Mouse (Mus musculus) spleen, postnatal 36 days (tissue): ENCODE results near the gene Cep135.

Experiments
- DNase-seq, 2 experiments: peaks; one replicate each; pipeline ENCODE4 v3.0.0; 2022; ENCODE audit warnings: low spot score in 2 of 2, mixed read lengths in 1 of 2

The Cep135 gene

DNA sequence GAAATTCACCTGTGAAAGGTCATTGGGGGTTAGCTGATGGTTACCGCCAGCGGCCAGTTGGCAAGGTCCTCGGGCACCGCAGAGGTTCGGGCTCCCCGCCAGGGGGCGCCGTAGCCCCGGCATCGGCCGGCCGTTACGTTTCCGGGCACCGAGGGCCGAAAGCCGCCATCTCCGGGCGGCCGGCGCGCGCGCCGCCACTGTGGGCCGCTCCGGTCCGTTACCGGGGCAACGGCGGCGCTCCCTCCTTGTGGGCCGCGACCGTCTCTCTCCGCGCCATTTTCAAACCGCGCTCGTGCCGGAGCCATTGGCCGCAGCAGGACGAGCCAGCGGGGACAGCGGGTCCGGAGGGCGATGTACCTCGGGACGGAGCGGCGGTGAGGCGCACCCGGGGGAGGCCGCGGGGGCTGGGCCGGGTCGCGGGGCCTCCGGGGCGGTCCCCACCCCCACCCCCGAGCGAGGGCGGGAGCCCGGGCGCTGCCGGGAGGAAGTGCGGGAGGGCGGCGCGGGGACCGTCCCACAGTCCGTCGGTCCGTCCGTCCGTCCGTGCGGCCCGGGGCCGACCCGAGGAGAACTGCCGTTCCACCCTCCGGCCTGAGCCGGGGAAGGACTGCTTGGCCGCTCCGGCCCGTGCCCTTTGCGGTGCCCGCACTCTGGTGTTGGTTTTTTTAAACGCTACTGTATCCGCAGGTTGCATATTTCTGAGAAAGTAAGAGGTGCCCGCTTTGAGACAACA, at the start of gene Cep135:
Gene Cep135, plus strand, starts transcription at position 148 of the 733 bp plus-strand sequence.
- peak; percentile 84 for DNase-seq

DNA sequence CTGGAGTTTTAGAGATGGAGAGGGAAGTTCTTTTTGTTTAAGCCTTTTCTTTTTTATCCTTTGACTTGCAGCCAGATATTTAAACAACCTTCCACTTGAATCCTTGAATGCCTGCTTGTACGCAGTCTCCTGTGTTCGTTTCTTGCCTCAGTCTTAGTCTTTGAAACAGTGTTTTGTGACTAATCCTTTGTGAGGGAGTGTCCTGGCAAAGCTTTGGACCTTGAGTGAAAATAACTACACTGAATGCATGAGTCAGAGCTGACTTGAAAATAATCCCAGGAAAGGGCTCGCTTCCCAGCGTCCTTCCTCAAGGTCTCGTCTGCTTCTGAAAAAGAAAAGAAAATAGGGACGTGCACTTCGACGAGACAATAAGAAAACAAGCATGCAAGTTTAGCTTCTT, 48.3 kb upstream of the Cep135 start:
- DNase-seq, result no peak

DNA sequence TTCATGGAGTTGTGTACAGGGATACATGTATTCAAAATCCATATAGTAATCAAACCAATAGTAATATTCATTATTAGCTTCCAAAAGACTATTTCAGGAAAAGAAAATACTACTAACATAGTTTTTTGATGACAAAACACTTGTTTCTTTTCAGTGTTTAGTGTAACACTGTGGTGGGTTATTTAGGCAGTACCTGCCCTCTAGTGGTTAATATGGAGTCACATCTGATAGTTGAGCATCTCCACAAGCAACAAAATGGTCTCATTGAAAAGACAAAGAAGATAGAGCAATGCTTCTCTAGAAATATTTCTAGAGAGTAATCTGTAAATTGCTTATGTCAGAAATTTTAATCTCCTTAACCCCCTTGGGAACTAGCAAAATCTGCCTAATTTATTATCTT, 47.7 kb upstream of the Cep135 start:
- no peak for DNase-seq

DNA sequence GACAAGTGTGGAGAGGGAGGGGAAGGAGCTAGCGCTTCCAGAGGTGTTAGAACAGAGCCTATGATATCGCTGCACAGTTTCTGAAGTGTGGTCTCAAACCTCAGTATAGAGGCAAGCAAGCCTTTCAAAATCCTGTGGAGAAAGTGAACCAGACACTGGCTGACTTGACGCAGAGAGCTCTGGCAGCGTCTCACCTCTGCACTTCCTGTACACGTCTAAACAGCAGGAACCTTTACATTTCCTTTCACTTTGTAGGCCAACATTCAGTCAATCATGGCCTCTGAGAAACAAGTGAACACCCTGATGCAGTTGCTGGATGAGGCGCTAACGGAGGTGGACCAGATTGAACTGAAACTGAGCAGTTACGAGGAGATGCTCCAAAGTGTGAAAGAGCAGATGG, 45.3 kb upstream of the Cep135 start:
- DNase-seq, result no peak

DNA sequence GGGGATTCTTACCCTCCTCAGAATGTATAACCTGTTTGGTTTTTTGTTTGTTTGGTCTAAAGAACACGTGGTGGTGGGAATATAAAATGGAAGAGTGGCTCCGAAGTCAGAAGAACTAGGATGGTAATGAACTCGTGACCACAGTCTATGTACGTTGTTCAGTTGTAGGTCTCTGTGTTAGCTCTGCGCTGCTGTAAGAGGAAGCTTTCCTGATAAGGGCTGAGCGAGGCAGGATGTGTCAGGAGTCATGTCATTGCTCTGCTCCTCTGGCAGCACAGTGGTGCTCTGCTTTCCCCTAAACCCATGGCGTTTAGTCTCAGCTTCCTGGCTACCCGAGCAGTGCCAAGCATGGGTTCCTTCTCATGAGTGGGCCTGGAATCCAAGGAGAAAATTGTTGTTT, 38.1 kb upstream of the Cep135 start:
- DNase-seq, result no peak

DNA sequence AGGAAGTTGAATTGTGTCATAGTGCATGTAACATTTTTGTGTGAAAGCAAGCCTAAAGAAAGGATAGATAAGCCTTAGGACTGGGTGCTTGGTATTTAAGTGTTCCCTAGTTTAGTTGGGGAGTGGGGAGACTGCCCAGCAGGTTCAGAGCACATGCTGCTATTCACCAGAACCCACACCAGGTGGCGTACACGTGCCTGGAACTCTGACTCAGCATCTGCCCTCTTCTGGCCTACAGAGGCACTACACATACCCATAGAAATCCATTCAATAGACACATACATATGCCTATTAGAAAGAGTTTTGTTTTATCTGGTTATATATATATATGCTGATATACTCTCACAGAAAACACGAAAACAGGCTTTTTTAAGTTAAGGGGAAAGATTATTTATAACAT, 23.2 kb upstream of the Cep135 start:
- peak; percentile 62 to 64 for DNase-seq

DNA sequence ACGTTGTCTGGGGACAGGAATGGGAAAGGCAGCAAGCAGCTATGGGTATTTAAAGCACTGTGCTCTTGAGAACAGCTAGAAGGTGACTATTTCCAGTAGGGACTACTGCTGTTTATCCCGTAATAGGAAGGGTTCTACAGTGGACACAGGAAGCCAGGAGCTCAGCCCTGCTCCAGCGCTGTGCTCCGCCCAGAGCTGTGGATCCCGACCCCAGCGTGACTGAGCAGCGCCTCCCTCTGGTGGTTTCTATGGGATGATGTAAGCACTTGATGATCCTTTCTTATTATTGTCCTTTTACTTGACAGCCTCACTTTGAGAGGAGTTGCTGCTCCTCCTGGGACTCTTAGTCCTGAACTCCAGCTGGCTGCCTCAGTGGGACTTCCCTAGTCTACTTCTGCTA, 14.2 kb upstream of the Cep135 start:
- no peak for DNase-seq

DNA sequence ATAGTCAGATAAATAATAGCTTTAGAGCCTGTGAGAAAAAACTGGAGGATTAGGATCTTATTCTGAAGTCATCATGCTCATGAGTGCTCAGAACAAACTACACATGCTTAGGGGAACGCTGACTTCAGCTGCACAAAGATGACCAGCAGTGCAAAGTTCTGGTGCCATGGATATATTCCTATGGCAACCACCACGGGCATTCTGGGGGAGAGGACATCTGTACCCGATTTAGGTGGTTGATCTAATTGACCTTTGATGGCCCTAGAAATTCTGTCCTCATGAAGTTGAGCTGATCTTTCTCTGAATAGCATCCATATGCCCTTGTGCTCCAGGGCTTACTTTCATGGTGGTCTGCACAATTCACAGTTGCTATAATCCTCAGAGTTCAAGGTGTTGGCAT, 11.5 kb upstream of the Cep135 start:
- DNase-seq, result no peak

DNA sequence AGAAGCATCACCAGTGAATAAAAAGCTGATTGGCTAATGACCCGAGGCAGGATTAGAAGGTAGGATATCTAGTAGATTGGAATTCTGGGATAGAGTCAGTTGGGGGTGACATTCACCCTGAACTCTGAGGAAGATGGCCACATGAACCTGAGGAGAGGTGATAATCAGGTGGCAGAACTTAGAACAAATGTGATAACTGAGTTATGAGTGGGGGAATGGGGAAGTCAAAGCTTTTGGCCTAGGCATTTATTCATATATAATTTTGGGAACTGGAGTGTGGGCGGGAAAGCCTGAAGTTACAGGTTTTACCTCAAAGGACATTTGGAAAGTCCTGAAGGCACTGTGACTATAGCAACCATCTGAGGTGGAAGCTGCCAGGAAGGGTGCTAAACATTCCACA, 3.1 kb upstream of the Cep135 start:
- no peak for DNase-seq

DNA sequence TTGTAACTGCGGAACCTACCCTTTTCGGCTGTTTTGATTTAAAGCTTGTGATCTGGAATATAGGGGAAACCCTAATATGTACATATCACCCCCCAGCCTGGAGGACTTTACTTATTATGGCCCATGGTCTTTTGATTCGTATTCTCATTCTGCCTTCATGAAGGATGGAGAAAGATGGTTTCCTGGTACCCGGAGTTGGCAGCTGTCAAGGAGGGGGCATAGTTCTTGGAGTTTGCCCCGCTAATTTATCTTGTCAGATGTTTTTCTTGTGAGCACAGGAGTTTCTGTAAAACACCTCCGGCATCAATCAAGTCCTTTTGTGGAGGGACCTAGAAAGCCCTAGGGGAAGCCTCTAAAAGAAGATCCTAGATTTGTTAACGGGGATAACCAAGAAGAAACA, 813 bp downstream of the Cep135 start:
- DNase-seq, result no peak

DNA sequence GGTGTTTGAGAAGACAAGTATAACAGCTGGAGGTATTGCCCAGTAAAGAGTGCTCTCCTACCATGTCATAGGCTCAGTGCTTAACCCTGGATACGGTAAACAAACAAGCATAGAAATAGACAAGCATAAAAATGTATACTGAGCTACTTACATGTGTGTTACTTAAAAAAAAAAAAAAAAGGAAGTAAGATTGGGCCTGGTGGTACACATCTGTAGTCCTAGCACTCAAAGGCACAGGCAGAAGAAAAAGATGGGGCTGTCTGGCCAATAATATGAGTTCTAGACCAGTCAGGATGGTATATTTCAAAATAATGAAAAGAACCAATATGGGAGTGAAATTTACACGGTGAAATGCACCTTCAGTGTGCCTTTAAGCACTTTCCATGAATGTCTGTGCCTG, 1.5 kb downstream of the Cep135 start:
- no peak for DNase-seq

DNA sequence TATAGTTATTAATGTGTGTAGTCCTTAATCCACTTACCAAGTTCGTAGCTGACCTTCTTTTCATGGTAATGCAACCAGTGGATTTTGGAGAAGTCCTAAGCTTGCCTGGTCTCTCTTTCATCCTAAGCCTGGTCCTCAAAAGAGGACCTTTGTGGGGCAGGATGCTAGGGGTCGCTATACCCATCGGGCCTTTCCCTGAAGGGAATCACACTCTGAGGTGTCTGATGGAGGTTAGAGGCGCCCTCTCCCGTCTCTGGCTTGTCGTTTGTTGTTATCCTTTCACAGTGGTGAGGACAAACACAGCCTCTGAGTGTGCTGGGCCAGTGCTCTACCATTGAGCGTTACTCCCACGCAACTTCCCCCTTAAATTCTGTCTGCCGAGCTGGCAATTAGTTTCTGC, 3.4 kb downstream of the Cep135 start:
- no peak for DNase-seq

DNA sequence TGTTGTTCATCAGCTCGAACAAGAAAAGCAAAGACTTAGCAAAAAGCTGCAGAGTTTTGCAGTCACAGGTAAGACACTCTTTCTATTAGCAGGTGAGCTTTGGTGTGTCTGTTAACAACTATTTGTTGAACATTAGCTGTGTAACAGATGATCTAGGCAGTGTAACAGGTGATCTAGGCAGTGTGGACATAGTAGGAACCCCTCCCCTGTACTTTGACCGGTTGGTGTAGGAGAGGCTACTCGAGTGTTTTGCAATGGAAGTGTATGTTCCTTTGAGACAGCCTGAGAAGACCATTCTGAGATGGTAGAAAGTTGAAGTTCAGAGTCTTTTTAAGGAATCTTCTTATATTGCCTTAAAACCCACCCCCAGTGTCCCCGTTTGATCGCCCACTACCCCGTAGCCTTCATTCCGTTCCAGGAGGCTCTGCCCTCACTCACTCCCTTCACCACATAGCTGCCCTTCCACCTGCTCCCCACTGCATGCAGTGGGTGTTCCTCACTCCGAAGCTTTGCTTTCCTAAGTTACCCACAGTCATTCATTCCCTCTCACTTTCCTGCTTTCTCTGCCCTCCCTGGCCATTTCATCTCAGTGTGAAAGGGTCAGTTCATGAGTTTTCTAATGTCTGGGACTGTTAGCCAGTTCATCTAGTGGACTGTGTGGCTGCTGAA, 21.3 kb downstream of the Cep135 start:
- DNase-seq, result no peak

DNA sequence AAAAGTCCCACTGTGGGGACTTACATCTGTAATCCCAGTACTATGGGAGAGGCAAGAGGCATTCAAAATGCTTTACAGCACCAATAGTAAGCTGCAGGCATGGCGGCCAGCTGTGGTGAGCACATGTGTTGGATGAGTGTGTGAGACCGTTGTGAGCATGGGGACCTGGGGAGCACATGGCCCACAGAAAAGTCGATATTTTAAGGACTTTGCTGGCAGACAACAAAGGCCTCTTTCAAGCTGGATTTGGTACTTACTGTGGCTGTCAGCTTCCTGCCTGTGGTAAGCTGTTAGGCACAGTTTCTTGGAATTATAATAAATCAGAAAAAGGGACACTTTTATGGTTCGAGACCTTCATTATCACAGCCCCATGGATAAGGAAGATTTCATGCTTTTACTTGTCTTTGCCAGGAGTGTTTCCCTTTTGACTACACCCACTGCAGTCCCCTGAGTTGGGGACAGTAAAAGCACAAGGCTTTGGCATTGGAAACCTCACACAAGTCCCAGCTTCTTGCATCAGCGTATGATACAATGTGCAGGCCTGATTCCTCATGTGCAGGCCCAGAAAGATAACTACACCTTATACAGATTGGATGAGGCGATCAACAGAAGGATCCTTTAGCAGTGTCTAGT, 24.5 kb downstream of the Cep135 start:
- DNase-seq, result no peak

DNA sequence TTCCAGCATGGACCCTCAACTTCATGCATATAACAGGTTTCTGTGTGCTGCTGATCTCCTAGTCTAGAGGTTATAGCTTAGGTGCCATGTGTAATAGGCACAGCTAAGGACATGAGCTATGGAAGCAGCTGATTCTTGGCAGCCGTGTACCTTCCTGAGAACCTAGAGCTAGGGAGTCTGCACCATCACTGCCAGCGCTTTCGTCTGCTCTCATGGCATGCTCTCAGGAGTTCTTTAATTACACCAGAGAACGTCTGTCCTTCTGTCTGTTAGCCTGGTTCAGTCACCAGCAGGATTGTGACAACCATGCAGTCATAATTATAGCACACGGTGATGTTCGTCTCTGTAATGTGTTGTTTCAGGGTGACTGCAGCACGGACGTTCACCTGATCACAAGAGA, 26.8 kb downstream of the Cep135 start:
- DNase-seq, result no peak

DNA sequence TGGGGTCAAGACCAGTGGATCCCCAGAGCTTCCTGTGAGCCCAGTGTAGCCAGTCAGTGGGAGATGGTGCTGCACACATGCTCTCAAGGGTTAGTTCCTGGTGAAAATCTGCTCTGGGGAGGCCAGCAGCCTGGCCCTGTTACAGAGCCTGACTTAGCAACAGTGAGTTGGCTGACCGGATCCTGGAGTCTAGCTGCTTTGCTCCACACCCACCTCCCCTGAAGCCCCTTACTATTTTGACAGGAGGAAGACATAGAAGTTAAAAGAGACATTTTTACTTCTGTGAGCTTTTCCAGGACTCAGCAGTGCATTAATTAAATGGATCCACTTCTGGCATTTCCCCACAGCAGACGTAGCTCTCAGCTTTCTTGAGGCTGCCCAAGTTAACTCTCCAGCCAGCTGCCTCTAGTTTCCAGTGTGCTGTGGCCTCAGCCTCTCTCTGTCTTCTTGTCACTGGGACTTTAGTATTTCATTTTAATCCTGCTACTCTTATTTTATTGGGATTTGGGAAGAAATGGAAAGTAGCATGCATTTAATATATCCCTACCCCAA, 27.8 kb downstream of the Cep135 start:
- DNase-seq, result no peak

DNA sequence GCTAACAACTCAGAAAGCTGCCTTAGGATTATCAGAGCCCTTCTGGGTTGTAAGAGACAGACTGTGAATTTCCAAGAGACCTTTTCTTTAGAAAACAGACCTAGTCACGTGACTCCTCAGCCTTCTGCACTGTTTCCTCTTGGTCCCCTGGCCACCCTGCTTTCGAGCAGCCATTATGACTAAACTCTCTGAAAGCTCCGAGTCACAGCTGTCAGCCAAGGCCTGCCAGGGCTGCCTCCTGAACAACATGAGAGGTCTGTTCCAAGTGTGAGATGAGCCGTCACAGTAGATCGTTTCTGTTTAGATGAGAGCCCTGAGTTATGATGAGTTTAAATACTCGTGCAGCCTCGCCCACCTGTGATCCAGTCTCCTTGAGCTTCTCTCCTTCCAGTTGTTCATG, 30.3 kb downstream of the Cep135 start:
- no peak for DNase-seq

DNA sequence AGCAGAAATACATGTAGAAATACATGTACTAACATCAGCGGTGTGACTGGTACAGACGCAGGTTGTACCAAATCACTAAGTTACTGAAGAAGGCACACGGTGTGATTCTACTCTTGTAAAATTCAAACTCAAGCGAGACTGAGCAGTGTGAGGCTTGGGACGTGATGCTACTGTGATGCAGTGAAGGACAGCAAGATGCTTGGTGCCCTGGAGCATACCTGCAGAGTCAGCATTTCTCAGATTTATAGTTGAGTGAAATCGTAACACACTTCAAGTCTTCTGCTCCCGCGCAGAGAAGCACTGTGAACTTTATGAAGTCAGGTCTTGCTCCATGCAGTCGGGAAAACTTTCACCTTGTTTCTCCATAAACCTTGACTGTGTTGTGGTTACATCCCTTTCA, 35.3 kb downstream of the Cep135 start:
- DNase-seq, result no peak

DNA sequence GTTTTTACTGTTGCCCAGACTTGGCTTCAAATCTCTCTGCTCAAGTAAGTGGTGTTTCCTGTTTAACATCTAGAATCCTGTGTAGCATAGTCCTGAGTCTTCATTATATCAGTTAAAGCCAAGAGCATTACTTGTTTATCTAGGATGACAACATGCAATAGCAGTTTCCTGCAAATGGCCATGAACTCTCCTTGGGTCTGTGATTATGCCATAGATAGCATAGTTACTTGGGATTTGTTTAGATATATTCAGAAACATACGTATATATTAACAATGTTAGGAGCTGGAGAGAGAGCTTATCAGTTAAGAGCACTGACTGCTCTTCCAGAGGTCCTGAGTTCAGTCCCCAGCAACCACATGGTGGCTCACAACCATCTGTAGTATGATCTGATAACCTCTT, 39.3 kb downstream of the Cep135 start:
- DNase-seq, result no peak

DNA sequence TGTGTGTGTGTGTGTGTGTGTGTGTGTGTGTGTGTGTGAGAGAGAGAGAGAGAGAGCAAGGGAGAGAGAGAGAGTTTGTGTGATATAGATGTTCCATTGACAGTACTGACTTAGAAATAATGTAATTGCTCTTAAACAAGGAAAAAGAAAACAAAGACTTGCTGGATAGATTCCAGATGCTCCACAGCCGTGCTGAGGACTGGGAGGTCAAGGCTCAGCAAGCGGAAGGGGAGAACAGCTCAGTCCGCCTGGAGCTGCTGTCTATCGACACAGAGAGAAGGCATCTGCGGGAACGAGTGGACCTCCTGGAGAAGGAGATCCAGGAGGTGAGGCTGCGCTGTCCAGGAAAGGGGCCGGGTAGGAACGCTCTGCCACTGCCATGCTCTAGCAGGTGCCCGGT, 45.5 kb downstream of the Cep135 start:
- no peak for DNase-seq

DNA sequence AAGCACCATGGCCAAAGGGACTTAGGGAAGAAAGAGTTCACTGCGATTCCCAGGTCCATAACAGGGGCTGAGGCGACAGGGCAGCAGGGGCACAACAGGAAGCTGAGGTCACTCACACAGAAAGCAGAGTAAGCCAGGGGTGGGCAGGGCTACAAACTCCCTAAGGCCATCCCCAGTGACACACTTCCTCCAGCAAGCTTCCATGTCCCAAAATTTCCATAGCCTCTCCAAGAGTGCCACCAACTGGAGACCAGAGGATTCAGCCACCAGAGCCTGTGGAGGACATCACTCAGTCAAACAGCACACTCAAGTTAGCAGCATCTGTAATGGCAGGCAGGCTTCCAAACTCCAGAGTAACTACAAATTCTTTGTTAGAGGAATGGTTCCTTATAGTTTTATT, 47.1 kb downstream of the Cep135 start:
- DNase-seq, result no peak

DNA sequence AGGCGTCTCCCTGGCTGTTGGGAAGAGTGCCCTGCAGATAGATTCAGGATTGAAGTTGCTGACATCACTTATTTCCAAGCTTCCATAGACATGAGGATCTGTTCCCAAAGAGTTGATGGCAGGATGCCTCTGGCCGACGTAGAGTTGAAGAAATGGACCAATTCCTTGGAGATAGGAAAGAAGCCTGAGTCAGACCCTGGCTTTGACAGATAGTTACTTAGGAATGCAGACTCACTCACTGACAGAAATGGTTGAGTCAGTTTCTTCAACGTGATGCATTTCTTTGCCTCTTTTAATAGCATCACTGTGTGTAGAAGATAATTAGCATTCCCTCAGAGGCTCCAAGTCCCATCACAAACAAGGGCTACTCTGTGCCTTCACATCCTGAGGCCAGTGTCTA, 53.6 kb downstream of the Cep135 start:
- no peak for DNase-seq

DNA sequence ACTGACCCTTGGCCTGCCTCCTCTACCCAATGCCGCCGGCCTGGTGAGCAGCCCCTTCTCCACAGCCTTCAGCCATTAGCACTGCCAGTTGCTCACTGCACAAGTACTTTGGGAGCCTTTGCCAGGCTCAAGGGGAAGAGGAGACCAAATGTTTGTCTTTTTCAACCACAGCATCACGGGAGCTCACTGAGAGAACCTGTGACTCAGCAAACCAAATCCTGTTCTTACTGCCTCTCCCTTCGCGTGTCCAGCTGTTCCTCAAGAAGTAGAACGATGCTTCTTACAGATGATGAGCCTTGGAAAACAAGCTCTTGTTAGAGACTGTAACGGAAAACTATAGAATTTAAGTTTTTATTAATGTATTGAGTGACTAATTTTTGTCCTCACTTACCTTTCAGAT, 55.7 kb downstream of the Cep135 start:
- no peak for DNase-seq
